Mouse (Mus musculus) embryo, embryonic 10 days (tissue): ENCODE measurements around the gene Susd3.

Experiments
- DNase-seq: peaks from one replicate; pipeline ENCODE4 v3.0.0-alpha.2; 2015; ENCODE audit warnings: low spot score

The Susd3 gene

GRCm38 (mm10) chr13:49246626-49247025 is 1.9 kb downstream of the Susd3 start:
- DNase-seq, result no peak

GRCm38 (mm10) chr13:49246011-49246410 is 2.5 kb downstream of the Susd3 start:
- no peak for DNase-seq

- DNase-seq, result no peak
These were observed 3.3 kb downstream of the Susd3 start for GRCm38 (mm10) chr13:49245251-49245650.

- DNase-seq, result no peak
These were observed 5.0 kb downstream of the Susd3 start for GRCm38 (mm10) chr13:49243492-49243891.

GRCm38 (mm10) chr13:49242321-49243065 is 6.0 kb downstream of the Susd3 start:
- DNase-seq, result no peak

- no peak for DNase-seq
These were observed 9.8 kb downstream of the Susd3 start for GRCm38 (mm10) chr13:49238737-49239136.

- DNase-seq, result no peak
These were observed 10.9 kb downstream of the Susd3 start for GRCm38 (mm10) chr13:49237617-49238016.

GRCm38 (mm10) chr13:49234711-49235110 is 13.8 kb downstream of the Susd3 start:
- no peak for DNase-seq

- no peak for DNase-seq
These were observed 14.5 kb downstream of the Susd3 start for GRCm38 (mm10) chr13:49233792-49234572.

GRCm38 (mm10) chr13:49225633-49226032 is 22.9 kb downstream of the Susd3 start:
- DNase-seq, result no peak

- no peak for DNase-seq
These were observed 23.3 kb downstream of the Susd3 start for GRCm38 (mm10) chr13:49225159-49225558.

- DNase-seq, result no peak
These were observed 23.8 kb downstream of the Susd3 start for GRCm38 (mm10) chr13:49224729-49225128.

- DNase-seq, result no peak
These were observed 24.2 kb downstream of the Susd3 start for GRCm38 (mm10) chr13:49224314-49224713.

- no peak for DNase-seq
These were observed 27.6 kb downstream of the Susd3 start for GRCm38 (mm10) chr13:49220912-49221311.

- no peak for DNase-seq
These were observed 29.1 kb downstream of the Susd3 start for GRCm38 (mm10) chr13:49219367-49219766.

GRCm38 (mm10) chr13:49218651-49219050 is 29.9 kb downstream of the Susd3 start:
- peak; percentile 44 for DNase-seq

GRCm38 (mm10) chr13:49216808-49217561 is 31.5 kb downstream of the Susd3 start:
- DNase-seq, result no peak

- no peak for DNase-seq
These were observed 32.3 kb downstream of the Susd3 start for GRCm38 (mm10) chr13:49216220-49216552.

GRCm38 (mm10) chr13:49215504-49216219 is 32.8 kb downstream of the Susd3 start, which contains the start of gene Card19:
Card19 (minus strand) TSS chr13:49216037.
- peak; percentile 96 for DNase-seq

GRCm38 (mm10) chr13:49215128-49215503 is 33.4 kb downstream of the Susd3 start:
- no peak for DNase-seq

GRCm38 (mm10) chr13:49214454-49214853 is 34.1 kb downstream of the Susd3 start:
- no peak for DNase-seq

GRCm38 (mm10) chr13:49213531-49213932 is 35.0 kb downstream of the Susd3 start:
- no peak for DNase-seq
